9 mouse cellular contexts compared by ENCODE assay signal in genomic region chr2:129174474-129174873, GRCm38 (mm10). TPM values are rescaled to one million over a fixed set of nuclear protein-coding genes. Genes with fewer than 3 reads are reported as not detected.
DNase-seq lines count a peak whose midpoint lies in the region; ATAC-seq lines count a peak whose summit lies in the region.
"Had no signal": no experiment of that assay in that cellular context is flagged by ENCODE, and none has a peak within 500 bp of the region (broad histone marks: within the 10 kb centered on the region; RNA-seq: fewer than 3 reads in every experiment).

No protein-coding gene starts in this region.

- no peak overlapping the region for H3K4me2 ChIP-seq in forebrain, embryonic 11.5 days (ENCODE audit: low read depth, low read length, severe bottlenecking)
- H3K4me2 ChIP-seq in forebrain, embryonic 13.5 days: no peak overlapping the region
- no peak overlapping the region for H3K4me2 ChIP-seq in forebrain, embryonic 14.5 days (ENCODE audit: low read length)
- H3K4me2 ChIP-seq: limb, embryonic 15.5 days had no signal

- 50% methylated on average over 7 of the region's 7 CpGs for WGBS in forebrain, embryonic 11.5 days
- WGBS in forebrain, embryonic 13.5 days: 44% methylated on average over 7 of the region's 7 CpGs
- 40% methylated on average over 7 of the region's 7 CpGs for WGBS in forebrain, embryonic 14.5 days

- no peaks in the 10 kb centered on the region for H3K9me3 ChIP-seq in forebrain, embryonic 11.5 days (ENCODE audit: control insufficient read depth, low read length)
- no peaks in the 10 kb centered on the region for H3K9me3 ChIP-seq in forebrain, embryonic 13.5 days (replicated peaks)
- H3K9me3 ChIP-seq in forebrain, embryonic 14.5 days (replicated peaks; ENCODE audit: control insufficient read depth, low read length): no peaks in the 10 kb centered on the region
- H3K9me3 ChIP-seq: limb, embryonic 15.5 days had no signal

- H3K27me3 ChIP-seq in forebrain, embryonic 11.5 days (ENCODE audit: control insufficient read depth, insufficient read depth, low read length): no peaks in the 10 kb centered on the region
- H3K27me3 ChIP-seq in forebrain, embryonic 13.5 days: no peaks in the 10 kb centered on the region
- H3K27me3 ChIP-seq in forebrain, embryonic 14.5 days (replicated peaks; ENCODE audit: control insufficient read depth, insufficient read depth, low read length): no peaks in the 10 kb centered on the region
- H3K27me3 ChIP-seq: limb, embryonic 15.5 days had no signal

- H3K27ac ChIP-seq in forebrain, embryonic 11.5 days (ENCODE audit: low read depth, low read length): no peak overlapping the region
- H3K27ac ChIP-seq in forebrain, embryonic 13.5 days: no peak overlapping the region
- no peak overlapping the region for H3K27ac ChIP-seq in forebrain, embryonic 14.5 days (ENCODE audit: low read depth, low read length)
- H3K27ac ChIP-seq: limb, embryonic 15.5 days had no signal

- no peak overlapping the region for H3K9ac ChIP-seq in forebrain, embryonic 11.5 days (ENCODE audit: low read length)
- H3K9ac ChIP-seq in forebrain, embryonic 13.5 days: no peak overlapping the region
- no peak overlapping the region for H3K9ac ChIP-seq in forebrain, embryonic 14.5 days (ENCODE audit: low read length)
- H3K9ac ChIP-seq: limb, embryonic 15.5 days had no signal

- no peak overlapping the region for H3K4me3 ChIP-seq in forebrain, embryonic 11.5 days (ENCODE audit: low read depth, low read length)
- no peak overlapping the region for H3K4me3 ChIP-seq in forebrain, embryonic 13.5 days
- no peak overlapping the region for H3K4me3 ChIP-seq in forebrain, embryonic 14.5 days (ENCODE audit: low read depth, low read length)
- H3K4me3 ChIP-seq: limb, embryonic 15.5 days had no signal

- DNase-seq in forebrain, embryonic 11.5 days (ENCODE audit: low spot score): peak; percentile 55
- peak; percentile 32 for DNase-seq in adrenal gland, postnatal 25 days
- DNase-seq in forebrain, embryonic 14.5 days (ENCODE audit: low spot score): peak; percentile 37
- DNase-seq in heart, postnatal 10 days: peak; percentile 68 to 75
- DNase-seq in layer of hippocampus, postnatal 10 days (ENCODE audit: low spot score in 2 of 2): peak; percentile 58 to 67
- DNase-seq in lung, postnatal 36 days: peak; percentile 78
- peak; percentile 42 to 65 for DNase-seq in spleen, postnatal 10 days (ENCODE audit: low spot score in 2 of 2)

- no peak for ATAC-seq in forebrain, embryonic 11.5 days (replicated peaks; ENCODE audit: low FRiP score)
- no peak for ATAC-seq in forebrain, embryonic 13.5 days
- no peak for ATAC-seq in forebrain, embryonic 14.5 days

- H3K36me3 ChIP-seq in forebrain, embryonic 11.5 days (ENCODE audit: control insufficient read depth, insufficient read depth, low read length): no peaks in the 10 kb centered on the region
- no peaks in the 10 kb centered on the region for H3K36me3 ChIP-seq in forebrain, embryonic 13.5 days (ENCODE audit: poor library complexity, severe bottlenecking)
- H3K36me3 ChIP-seq in forebrain, embryonic 14.5 days (ENCODE audit: control insufficient read depth, insufficient read depth, low read length): no peaks in the 10 kb centered on the region
- H3K36me3 ChIP-seq: limb, embryonic 15.5 days had no signal

- H3K4me1 ChIP-seq in forebrain, embryonic 11.5 days (replicated peaks; ENCODE audit: control insufficient read depth, insufficient read depth, low read length): no peaks in the 10 kb centered on the region
- no peaks in the 10 kb centered on the region for H3K4me1 ChIP-seq in forebrain, embryonic 13.5 days
- no peaks in the 10 kb centered on the region for H3K4me1 ChIP-seq in forebrain, embryonic 14.5 days (ENCODE audit: control insufficient read depth, insufficient read depth, low read length)

- intact Hi-C loops in heart, postnatal 10 days (cut with DNase I): loop anchor here (1.0 to 10.0 kb wide), 3 partner anchors 26 to 260 kb away; no protein-coding TSS in a partner anchor

RNA-seq across cellular contexts. Expression of gene Slc20a1, which starts 24.1 kb away (rescaled TPM):
- 70.7 and 72.8 TPM in 2 replicates for polyA plus RNA-seq in forebrain, embryonic 11.5 days (2014; fragmentation: Nextera tagmentation; extraction: Ambion mirVana)
- 57.2 and 59.8 TPM in 2 replicates for polyA plus RNA-seq in forebrain, embryonic 13.5 days (2015; fragmentation: Nextera tagmentation; extraction: Ambion mirVana)
- 18.0 and 21.1 TPM in 2 replicates for total RNA-seq in adrenal gland, postnatal 25 days (2021)
- polyA plus RNA-seq in forebrain, embryonic 14.5 days (2014; fragmentation: Nextera tagmentation; extraction: Ambion mirVana): 46.8 and 55.4 TPM in 2 replicates
- 10 to 100 TPM; 15.3 to 18.8 TPM for total RNA-seq in heart, postnatal 10 days (2021)
- 100 to 1,000 TPM in 1 of 2 experiments, 10 to 100 TPM in 1; 97.4 to 124 TPM for total RNA-seq in layer of hippocampus, postnatal 10 days (2021)

RNA-seq across cellular contexts. Expression of gene Chchd5, which starts 45.0 kb away (rescaled TPM):
- polyA plus RNA-seq in forebrain, embryonic 11.5 days (2014; fragmentation: Nextera tagmentation; extraction: Ambion mirVana): 24.5 TPM in 2 replicates
- polyA plus RNA-seq in forebrain, embryonic 13.5 days (2015; fragmentation: Nextera tagmentation; extraction: Ambion mirVana): 26.9 and 27.2 TPM in 2 replicates
- 25.0 and 27.7 TPM in 2 replicates for total RNA-seq in adrenal gland, postnatal 25 days (2021)
- 22.7 and 30.7 TPM in 2 replicates for polyA plus RNA-seq in forebrain, embryonic 14.5 days (2014; fragmentation: Nextera tagmentation; extraction: Ambion mirVana)
- 10 to 100 TPM; 11.6 to 13.9 TPM for total RNA-seq in heart, postnatal 10 days (2021)
- 10 to 100 TPM; 11.4 to 11.6 TPM for total RNA-seq in layer of hippocampus, postnatal 10 days (2021)
